Mouse (Mus musculus) brain, embryonic 18.5 days (tissue): ENCODE results near the gene Daxx.
"Not testable (repeated sequence)": the region's sequence is repeated elsewhere in the genome, so short reads cannot be mapped to it uniquely, and the experiment has no call there.

ENCODE experiments used
- DNase-seq: peaks from one replicate; pipeline ENCODE4 v3.0.0-alpha.2; 2012; ENCODE audit warnings: low read depth, low spot score

Daxx gene

DNA sequence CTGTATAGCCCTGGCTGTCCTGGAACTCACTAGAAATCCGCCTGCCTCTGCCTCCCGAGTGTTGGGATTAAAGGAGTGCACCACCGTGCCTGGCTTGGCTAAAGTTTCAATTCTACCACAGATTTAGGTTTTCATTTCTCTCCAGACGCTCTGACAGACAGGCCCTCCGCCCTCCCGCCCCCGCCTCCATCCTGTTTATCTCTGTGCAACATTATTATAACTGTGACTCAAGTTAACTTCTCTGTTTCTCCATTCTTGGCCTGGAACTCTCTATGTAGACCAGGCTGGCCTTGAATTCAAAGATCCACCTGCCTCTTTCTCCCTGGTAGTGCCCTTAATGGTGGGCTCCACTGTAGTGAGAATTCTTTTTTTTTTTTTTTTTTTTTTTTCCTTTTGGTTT is 6.7 kb upstream of the Daxx start:
- no peak for DNase-seq

- not testable (repeated sequence) for DNase-seq
These were observed 5.1 kb upstream of the Daxx start for GRCm38 (mm10) chr17:33903911-33904651.

GRCm38 (mm10) chr17:33904835-33905234 is 4.4 kb upstream of the Daxx start, which contains the start of gene Platr17:
Gene Platr17 (plus strand): TSS chr17:33905135.
- DNase-seq, result not testable (repeated sequence)

- no peak for DNase-seq
These were observed 710 bp upstream of the Daxx start for GRCm38 (mm10) chr17:33908331-33909076.

- DNase-seq, result no peak
These were observed 646 bp downstream of the Daxx start for GRCm38 (mm10) chr17:33909869-33910250.

DNA sequence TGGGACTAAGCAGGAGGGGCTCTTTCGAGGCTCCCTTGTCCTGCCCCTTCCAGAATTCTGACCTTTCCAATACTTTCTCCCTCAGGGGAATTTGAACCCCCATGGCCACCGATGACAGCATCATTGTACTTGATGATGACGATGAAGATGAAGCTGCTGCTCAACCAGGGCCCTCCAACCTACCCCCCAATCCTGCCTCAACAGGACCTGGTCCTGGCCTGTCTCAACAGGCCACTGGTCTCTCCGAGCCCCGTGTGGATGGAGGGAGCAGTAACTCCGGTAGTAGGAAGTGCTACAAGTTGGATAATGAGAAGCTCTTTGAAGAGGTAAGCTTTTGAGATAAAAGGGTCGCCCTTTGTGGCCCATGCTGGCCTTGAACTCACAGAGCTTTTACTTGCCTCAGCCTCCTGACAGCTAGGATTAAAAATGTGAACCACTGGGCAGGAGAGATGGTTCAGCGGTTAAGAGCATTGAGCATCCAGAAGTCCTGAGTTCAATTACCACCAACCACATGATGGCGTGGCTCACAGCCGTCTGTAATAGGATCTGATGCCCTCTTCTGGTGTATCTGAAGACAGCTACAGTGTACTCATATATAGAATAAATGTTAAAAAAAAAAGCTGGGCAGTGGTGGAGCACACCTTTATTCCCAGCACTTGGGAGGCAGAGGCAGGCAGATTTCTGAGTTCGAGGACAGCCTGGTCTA is 1.3 kb downstream of the Daxx start:
- no peak for DNase-seq

- no peak for DNase-seq
These were observed 2.0 kb downstream of the Daxx start for GRCm38 (mm10) chr17:33911052-33911812.

- DNase-seq, result no peak
These were observed 2.7 kb downstream of the Daxx start for GRCm38 (mm10) chr17:33911813-33912414.

DNA sequence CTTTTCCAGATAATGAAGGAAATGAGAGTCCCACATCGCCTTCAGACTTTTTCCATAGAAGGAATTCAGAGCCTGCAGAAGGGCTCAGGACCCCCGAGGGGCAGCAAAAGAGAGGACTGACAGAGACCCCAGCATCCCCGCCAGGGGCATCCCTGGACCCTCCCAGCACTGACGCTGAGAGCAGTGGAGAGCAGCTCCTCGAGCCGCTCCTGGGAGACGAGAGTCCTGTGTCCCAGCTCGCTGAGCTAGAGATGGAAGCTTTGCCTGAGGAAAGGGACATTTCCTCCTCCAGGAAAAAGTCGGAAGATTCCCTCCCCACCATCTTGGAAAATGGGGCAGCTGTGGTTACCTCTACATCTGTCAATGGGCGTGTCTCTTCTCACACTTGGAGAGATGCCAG is 4.0 kb downstream of the Daxx start:
- no peak for DNase-seq

DNA sequence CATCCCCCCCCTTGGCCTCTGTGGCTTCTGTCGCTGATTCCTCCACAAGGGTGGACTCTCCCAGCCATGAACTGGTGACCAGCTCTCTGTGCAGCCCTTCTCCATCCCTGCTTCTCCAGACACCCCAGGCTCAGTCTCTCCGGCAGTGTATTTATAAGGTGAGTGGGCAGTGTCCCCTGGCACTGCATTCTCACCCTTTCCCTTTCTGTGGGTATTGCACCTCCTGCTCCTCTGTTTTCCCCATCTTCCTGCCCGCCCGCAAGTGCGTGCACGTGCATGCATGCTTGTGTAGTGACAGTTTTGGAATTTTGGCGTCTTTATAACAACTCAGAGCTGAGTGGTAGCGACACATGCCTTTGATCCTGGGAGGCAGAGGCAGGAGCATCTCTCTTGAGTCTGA is 4.7 kb downstream of the Daxx start:
- DNase-seq, result no peak

- no peak for DNase-seq
These were observed 5.8 kb downstream of the Daxx start for GRCm38 (mm10) chr17:33914969-33915391.

- DNase-seq, result peak; percentile 96
These were observed 6.5 kb downstream of the Daxx start, which contains the start of the genes Tapbp and Zbtb22 for GRCm38 (mm10) chr17:33915671-33916250. Gene Tapbp (plus strand): TSS chr17:33915899. Gene Zbtb22 (plus strand): TSS chr17:33915904.

DNA sequence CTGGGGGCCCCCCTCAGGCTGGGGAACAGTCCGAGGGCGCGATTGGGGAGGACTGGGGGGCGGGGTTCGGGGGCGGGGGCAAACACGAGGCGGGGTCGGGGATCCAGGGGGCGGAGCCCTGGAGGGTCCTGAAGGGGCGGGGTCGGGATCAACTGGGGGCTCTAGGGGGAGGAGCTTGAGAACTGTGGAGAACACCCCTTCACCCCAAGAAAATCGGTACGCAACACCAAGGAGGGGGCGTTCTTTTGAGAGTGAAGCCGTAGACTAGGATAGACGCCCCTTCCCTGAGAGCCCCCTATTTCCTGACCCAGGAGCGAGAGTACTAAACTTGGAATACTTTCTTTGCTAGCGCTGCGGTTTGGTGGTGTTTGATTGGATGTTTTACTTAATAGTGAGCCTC is 7.1 kb downstream of the Daxx start:
- no peak for DNase-seq

GRCm38 (mm10) chr17:33916847-33917655 is 7.8 kb downstream of the Daxx start:
- DNase-seq, result no peak

DNA sequence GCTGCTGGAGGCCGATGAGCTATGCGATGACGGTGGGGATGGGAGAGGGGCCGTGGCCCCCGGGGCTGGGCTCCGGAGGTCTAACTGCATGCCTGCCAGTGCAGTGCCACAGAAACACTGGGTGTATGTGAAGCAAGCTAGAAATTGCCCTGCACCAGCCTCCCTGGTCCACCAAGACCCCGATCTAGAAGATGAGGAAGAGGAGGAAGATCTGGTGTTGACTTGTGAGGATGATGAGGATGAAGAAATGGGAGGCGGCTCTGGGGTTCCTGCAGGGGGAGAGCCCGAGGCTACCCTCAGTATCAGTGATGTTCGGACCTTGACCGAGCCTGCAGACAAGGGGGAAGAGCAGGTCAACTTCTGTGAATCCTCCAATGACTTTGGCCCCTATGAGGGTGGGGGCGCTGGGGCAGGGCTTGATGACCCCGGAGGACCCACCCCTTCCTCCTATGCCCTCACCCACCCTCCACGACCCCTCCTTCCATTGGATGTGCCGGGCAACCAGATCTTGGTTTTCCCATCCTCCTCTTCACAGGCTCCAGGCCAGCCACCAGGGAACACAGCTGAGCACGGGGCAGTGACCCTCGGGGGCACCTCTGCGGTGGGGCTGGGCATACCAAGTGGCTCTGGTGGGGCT is 8.6 kb downstream of the Daxx start:
- no peak for DNase-seq

DNA sequence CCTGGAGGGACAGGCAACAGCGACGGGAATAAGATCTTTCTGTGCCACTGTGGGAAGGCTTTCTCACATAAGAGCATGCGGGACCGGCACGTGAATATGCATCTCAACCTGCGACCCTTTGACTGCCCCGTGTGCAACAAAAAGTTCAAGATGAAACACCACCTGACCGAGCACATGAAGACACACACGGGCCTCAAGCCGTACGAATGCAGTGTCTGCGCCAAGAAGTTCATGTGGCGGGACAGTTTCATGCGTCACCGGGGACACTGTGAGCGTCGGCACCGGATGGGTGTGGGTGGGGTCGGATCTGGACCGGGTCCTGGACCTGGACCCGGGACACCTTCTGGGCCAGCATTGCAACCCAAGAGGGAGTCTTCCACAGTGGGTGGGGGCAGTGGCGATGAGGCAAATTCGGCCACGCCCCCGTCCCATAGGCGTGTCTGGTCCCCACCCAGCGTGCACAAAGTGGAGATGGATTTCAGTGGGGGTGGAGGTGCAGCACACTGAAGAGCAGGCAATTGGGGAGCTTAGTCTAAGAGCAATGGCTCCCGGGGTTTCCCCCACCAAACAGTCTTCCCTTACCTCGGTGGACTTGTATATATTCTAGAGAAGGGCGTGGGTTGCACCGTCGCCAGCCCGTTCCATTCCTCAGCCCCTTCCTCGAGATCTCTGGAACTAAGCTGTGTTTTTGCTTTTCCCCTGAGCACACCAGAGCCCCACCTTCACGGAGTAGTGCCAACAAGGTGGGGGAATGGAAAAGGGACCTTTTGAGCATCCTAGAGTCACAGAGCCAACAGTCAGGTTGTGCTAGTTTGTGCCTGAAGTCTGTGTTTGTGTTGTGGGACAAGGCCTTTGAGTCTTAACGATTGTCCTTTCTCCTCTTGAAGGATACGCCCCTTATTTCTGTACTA is 9.3 kb downstream of the Daxx start:
- no peak for DNase-seq

- DNase-seq, result no peak
These were observed 10.4 kb downstream of the Daxx start for GRCm38 (mm10) chr17:33919351-33920281.
